Mouse (Mus musculus) heart, adult 11 months (tissue): ENCODE data around the gene Igdcc3.
"Not testable (repeated sequence)": the region's sequence is repeated elsewhere in the genome, so short reads cannot be mapped to it uniquely, and the experiment has no call there.

Source experiments
- DNase-seq: peaks from one replicate; pipeline ENCODE4 v3.0.0; 2022

Gene Igdcc3

GRCm38 (mm10) chr9:65208293-65209179 is 67.5 kb downstream of the Igdcc3 start:
- DNase-seq: peak; percentile 92

GRCm38 (mm10) chr9:65211598-65211997 is 70.6 kb downstream of the Igdcc3 start:
- no peak for DNase-seq

DNA sequence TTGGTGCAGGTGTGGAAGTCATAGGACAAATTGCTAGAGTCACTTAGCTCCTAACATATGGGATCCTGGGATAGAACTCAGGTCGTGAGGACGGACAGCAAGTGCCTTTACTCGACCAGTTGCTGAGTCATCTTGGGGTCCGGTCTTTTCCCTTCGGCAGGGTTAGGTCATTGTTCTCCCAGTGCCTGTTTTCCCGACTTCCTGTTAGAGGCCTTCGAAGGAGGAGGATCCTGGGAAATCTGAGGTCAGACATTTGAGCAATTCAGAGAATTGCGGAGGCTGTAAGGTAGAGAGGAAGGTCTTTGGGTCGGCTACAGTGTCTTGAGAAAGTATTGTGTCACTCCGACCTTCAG is 73.4 kb downstream of the Igdcc3 start:
- DNase-seq: no peak

DNA sequence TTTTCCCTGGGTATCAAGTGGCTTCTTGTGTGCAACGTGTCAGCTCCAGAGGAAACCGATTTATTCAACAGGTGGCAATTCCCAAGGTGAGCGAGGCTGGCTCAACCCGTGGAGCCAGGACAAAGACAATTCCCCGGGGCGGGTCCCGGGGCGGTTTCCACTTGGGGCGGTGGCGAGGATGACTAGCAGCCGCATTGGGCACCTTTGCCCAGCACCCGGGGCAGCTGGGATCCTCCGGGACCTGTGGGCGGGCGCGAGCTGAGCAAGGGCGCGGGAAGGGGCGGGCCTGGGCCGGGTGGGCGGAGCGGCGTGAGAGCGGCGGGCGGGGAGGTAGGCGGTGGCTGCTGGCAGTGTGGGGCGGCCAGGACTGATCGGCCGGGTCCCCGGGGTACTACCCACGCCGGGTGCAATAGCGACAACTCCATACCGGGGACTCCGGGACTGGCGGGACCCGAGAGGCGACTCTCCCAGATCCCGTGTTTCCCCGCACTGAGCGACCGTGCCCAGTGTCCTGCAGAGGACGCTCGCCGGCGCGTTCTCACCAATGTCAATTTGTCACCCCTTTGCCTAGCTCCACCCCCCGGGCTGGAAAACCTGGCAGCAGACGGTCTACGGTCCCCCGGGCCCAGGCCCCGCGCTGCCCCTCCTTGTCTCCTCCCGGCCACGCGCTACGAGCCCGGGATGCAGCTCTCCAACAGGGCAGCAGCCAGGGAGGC is 73.9 kb downstream of the Igdcc3 start:
- peak; percentile 99 for DNase-seq

- no peak for DNase-seq
Measured at GRCm38 (mm10) chr9:65215494-65216126, 74.6 kb downstream of the Igdcc3 start.

DNA sequence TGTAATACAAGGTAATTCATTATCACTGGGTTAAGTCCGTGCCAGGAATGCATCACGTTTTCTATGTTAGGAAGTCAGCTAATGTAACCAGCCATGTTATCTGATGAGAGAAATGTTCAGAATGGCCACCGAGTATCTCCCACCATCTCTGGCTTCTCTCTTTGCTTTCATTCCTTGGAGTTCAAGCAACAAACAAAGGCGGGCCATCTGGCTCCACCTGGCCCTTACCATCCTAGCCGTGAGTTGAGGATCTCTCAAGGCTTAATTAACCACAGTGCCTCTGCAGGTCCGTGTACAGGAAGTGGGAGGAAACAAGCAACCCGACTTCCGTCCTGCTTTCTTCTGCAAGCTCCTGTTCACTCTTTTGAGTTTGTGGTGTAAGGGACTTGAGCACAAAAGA is 76.0 kb downstream of the Igdcc3 start:
- DNase-seq: peak; percentile 89

- DNase-seq: peak; percentile 89
Measured at GRCm38 (mm10) chr9:65217661-65218060, 76.7 kb downstream of the Igdcc3 start.

DNA sequence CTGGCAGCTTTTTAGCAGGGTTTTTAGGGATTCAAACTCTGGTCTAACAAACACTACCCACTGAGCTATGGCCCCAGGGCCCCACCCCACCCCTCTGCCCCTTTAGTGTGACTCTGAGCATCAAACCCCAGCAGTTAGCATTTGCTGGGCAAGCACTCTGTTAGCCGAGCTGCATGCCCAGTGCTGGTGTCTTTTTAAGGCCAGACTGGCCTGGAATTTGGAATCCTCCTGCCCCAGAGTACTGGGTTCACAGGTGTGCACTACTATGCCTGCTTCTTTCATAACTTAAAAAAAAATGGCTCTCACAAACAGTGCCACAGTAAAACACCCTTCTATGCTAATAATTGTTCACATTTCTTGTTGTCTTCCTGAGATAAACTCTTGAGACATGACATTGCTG is 77.9 kb downstream of the Igdcc3 start:
- DNase-seq: no peak

- DNase-seq: not testable (repeated sequence)
Measured at GRCm38 (mm10) chr9:65220398-65220797, 79.4 kb downstream of the Igdcc3 start.

- peak; percentile 81 for DNase-seq
Measured at GRCm38 (mm10) chr9:65223927-65224326, 82.9 kb downstream of the Igdcc3 start.

- DNase-seq: peak; percentile 80
Measured at GRCm38 (mm10) chr9:65225795-65226194, 84.8 kb downstream of the Igdcc3 start.

GRCm38 (mm10) chr9:65230250-65230649 is 89.3 kb downstream of the Igdcc3 start:
- DNase-seq: no peak

DNA sequence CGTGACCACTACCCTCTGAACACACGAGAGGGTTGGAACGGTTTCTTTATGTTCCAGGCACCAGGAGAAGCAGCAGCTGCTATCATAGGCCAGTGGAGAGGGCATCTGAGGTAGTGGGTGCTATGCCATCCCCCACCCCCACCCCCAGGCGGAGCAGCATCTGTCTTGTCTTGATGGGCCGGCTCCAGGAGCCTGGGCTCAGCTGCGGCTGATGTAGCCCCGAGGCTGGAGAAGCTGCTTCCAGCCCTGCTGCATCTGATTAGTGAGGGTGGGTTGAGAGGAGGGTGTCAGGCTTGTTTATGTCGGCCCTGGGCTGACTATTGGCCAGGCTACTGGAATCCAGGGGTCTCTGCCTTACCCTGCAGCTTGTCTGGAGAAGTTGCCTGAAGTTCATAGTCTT is 90.3 kb downstream of the Igdcc3 start:
- no peak for DNase-seq

DNA sequence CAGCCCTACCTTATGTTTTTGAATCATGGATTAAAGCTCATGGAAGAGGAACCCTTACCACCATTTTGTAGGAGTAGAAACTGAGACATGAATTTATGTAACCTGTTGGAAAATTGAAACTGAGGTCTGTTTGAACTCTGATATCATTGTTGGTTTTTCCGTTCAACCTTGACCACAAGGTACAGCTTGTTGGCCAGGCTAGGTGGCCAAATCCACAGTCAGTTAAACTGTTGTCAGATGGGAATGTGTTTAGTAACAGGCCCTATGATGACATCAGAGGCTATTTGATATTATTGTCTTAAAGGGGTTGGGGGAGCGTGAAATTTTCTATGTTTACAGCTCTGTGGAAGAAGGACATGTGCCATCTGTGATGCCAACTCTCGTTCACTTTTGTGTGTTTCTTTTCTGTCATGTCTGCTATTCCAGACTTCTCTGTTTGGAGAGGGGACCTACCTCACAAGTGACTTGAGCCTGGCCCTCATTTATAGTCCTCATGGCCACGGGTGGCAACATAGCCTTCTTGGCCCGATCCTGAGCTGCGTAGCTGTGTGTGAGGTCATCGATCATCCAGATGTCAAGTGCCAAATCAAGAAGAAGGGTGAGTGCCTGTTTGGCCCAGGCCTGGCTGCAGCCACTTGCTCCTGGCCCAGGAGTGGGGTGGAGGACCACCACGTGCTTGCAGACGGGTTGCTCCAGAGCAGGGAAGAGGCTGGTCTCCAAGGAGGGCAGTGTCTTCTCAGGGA is 92.4 kb downstream of the Igdcc3 start:
- DNase-seq: peak; percentile 85

DNA sequence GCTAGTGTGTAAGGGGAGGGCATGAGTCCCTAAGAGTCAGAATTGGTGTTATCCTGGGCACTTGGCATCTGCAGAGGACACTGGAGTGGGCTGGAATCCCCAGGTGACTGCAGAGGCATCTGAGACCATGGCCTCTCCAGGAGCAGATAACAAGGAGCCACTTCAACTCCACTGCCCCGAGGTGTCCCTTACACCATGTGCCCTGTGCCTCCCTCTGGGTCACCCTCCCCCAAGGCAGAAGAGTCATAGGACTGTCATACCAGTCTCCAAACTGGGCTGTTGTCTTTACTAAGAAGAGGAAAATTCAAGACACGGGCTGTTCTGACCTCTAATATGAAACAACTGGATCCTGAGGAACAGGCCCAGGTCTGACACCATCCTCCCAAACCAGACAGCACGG is 93.7 kb downstream of the Igdcc3 start:
- DNase-seq: peak; percentile 75
